Comparison of ENCODE assay signal across 16 mouse cellular contexts in the genomic region with DNA sequence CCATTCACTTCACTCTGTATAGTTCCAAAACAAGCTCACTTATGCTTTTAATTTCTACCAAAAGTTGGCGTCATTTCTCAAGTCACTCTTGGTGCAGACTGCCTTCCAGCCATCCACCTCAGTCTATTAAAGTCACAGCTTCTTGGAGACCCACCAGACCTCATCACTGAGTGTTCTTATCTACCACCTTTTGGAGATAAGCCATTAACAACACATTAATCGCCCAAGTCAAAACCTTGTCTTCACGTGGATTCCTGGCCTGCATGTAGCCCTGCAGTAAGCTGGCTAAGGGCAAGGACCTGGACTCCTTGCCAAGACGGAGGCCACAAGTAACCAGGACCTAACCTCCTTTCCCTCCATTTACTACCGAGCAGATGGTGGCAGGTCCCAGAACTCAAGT.
"Had no signal": no experiment of that assay in that cellular context is flagged by ENCODE, and none has a peak within 500 bp of the region (broad histone marks: within the 10 kb centered on the region; RNA-seq: fewer than 3 reads in every experiment).

No protein-coding gene starts in this region.

- H3K9ac ChIP-seq: neural tube, embryonic 13.5 days; neural tube, embryonic 15.5 days; stomach, embryonic 15.5 days had no signal

- H3K4me3 ChIP-seq: neural tube, embryonic 13.5 days; neural tube, embryonic 15.5 days; stomach, embryonic 15.5 days had no signal

- H3K9me3 ChIP-seq: neural tube, embryonic 13.5 days; neural tube, embryonic 15.5 days; stomach, embryonic 15.5 days had no signal

- H3K27ac ChIP-seq: neural tube, embryonic 13.5 days; neural tube, embryonic 15.5 days; stomach, embryonic 15.5 days; stomach, postnatal 0 days had no signal

- H3K27me3 ChIP-seq: neural tube, embryonic 13.5 days; neural tube, embryonic 15.5 days; stomach, embryonic 15.5 days had no signal

- H3K4me2 ChIP-seq: neural tube, embryonic 13.5 days; neural tube, embryonic 15.5 days; stomach, embryonic 15.5 days had no signal

- H3K4me1 ChIP-seq: neural tube, embryonic 13.5 days; neural tube, embryonic 15.5 days; stomach, embryonic 15.5 days had no signal

- DNase-seq: retina, postnatal 1 day; right cerebral cortex, adult 18-20 months; right cerebral cortex, postnatal 14 days; right cerebral cortex, postnatal 25 days; right cerebral cortex, postnatal 4 days; spleen, adult 18-20 months; thymus, adult 18-20 months; thymus, adult 2 months; thymus, postnatal 14 days; thymus, postnatal 25 days; thymus, postnatal 36 days; thymus, postnatal 4 days had no signal
